7 mouse cellular contexts compared by ENCODE assay signal in genomic region chr13:31556964-31557767, GRCm38 (mm10). TPM values are rescaled to one million over a fixed set of nuclear protein-coding genes. Genes with fewer than 3 reads are reported as not detected.
DNase-seq lines count a peak whose midpoint lies in the region; ATAC-seq lines count a peak whose summit lies in the region.

No protein-coding gene starts in this region.

- 4% methylated on average over 24 of the region's 24 CpGs for whole genome bisulfite sequencing in forebrain, embryonic 16.5 days
- 4% methylated on average over 24 of the region's 24 CpGs for WGBS in liver, embryonic 13.5 days (ENCODE audit: insufficient replicate concordance)

- H3K9me3 ChIP-seq in forebrain, embryonic 16.5 days (ENCODE audit: control insufficient read depth, low read length) = no peaks in the 10 kb centered on the region
- H3K9me3 ChIP-seq in liver, embryonic 13.5 days (replicated peaks) = no peaks in the 10 kb centered on the region

- peak overlapping the region; percentile 56 for H3K4me3 ChIP-seq in forebrain, embryonic 16.5 days (replicated peaks; ENCODE audit: low read length)
- peak overlapping the region; percentile 56 for H3K4me3 ChIP-seq in liver, embryonic 13.5 days (replicated peaks)

- no peaks in the 10 kb centered on the region for H3K36me3 ChIP-seq in forebrain, embryonic 16.5 days (ENCODE audit: control insufficient read depth, insufficient read depth)
- no peaks in the 10 kb centered on the region for H3K36me3 ChIP-seq in liver, embryonic 13.5 days
- no peaks in the 10 kb centered on the region for H3K36me3 ChIP-seq in splenic B cell, adult 2 months (ENCODE audit: control insufficient read depth, insufficient read depth, low read length, poor library complexity, severe bottlenecking)

- H3K27ac ChIP-seq in forebrain, embryonic 16.5 days (ENCODE audit: low read length) = no peak overlapping the region
- H3K27ac ChIP-seq in liver, embryonic 13.5 days = no peak overlapping the region

- H3K4me1 ChIP-seq in forebrain, embryonic 16.5 days (replicated peaks; ENCODE audit: control insufficient read depth, insufficient read depth, low read length) = peaks cover 28% of the 10 kb centered on the region
- H3K4me1 ChIP-seq in liver, embryonic 13.5 days (replicated peaks) = peaks cover 23% of the 10 kb centered on the region

- H3K9ac ChIP-seq in forebrain, embryonic 16.5 days (replicated peaks; ENCODE audit: low read depth, low read length) = no peak overlapping the region
- no peak overlapping the region for H3K9ac ChIP-seq in liver, embryonic 13.5 days

- H3K4me2 ChIP-seq in forebrain, embryonic 16.5 days (ENCODE audit: low read length) = peak overlapping the region; percentile 98
- peak overlapping the region; percentile 73 for H3K4me2 ChIP-seq in liver, embryonic 13.5 days

- ATAC-seq in forebrain, embryonic 16.5 days = no peak
- no peak for ATAC-seq in liver, embryonic 13.5 days (ENCODE audit: low read depth)

- DNase-seq in thymus, postnatal 0 days (ENCODE audit: low spot score) = peak; percentile 9
- no peak for DNase-seq in thymus, postnatal 4 days
- DNase-seq in liver, embryonic 13.5 days = no peak
- peak; percentile 0 for DNase-seq in splenic B cell, adult 2 months (ENCODE audit: low read depth, low spot score)
- no peak for DNase-seq in c-Kit-positive CD71-positive TER-119-positive erythroid progenitor cells, embryonic 14.5 days (ENCODE audit: low spot score)
- no peak for DNase-seq in spleen, postnatal 4 days (ENCODE audit: low spot score in 2 of 2)

- peaks cover 68% of the 10 kb centered on the region for H3K27me3 ChIP-seq in forebrain, embryonic 16.5 days (replicated peaks; ENCODE audit: control insufficient read depth, insufficient read depth, low read length)
- peaks cover 84% of the 10 kb centered on the region for H3K27me3 ChIP-seq in liver, embryonic 13.5 days
- no peaks in the 10 kb centered on the region; the same call in 1 of the 2 replicates for H3K27me3 ChIP-seq in splenic B cell, adult 2 months (ENCODE audit: control insufficient read depth, insufficient read depth, low read length, poor library complexity, severe bottlenecking)

RNA-seq across cellular contexts. Expression of gene Foxq1, which starts 1.2 kb away (rescaled TPM):
- 0.15 and 0.21 TPM in 2 replicates for polyA plus RNA-seq in thymus, postnatal 0 days (2015; fragmentation: Nextera tagmentation; extraction: Ambion mirVana)
- 1.5 and 2.0 TPM in 2 replicates for polyA plus RNA-seq in forebrain, embryonic 16.5 days (2015; fragmentation: Nextera tagmentation; extraction: Ambion mirVana)
- 0.05 and 0.14 TPM in 2 replicates for polyA plus RNA-seq in liver, embryonic 13.5 days (2015; fragmentation: Nextera tagmentation; extraction: Ambion mirVana)

RNA-seq across cellular contexts. Expression of gene A530084C06Rik, which starts 2.0 kb away (rescaled TPM):
- polyA plus RNA-seq in thymus, postnatal 0 days (2015; fragmentation: Nextera tagmentation; extraction: Ambion mirVana) = not detected in 2 replicates
- polyA plus RNA-seq in forebrain, embryonic 16.5 days (2015; fragmentation: Nextera tagmentation; extraction: Ambion mirVana) = not detected in 2 replicates
- polyA plus RNA-seq in liver, embryonic 13.5 days (2015; fragmentation: Nextera tagmentation; extraction: Ambion mirVana) = 0.05 TPM in 1 of 2 replicates, not detected in the other

Comparison
In these comparisons a context has a peak if more than half of its experiments do, and no peak if none do; other contexts are left out.
1. DNase-seq: peak in thymus, postnatal 0 days (single experiment) and splenic B cell, adult 2 months (single experiment); none in thymus, postnatal 4 days (single experiment), liver, embryonic 13.5 days (single experiment), c-Kit-positive CD71-positive TER-119-positive erythroid progenitor cells, embryonic 14.5 days (single experiment) and spleen, postnatal 4 days (0 of 2).